Mouse (Mus musculus) spleen, adult 2 months (tissue): ENCODE results near the gene Atg7. TPM values are rescaled to one million over a fixed set of nuclear protein-coding genes. Genes with fewer than 3 reads are reported as not detected.
A peak's percentile ranks its signal among the peaks of the same experiment; 100 is the strongest.

ENCODE experiments used
- DNase-seq, 2 experiments: peaks; one replicate each; pipeline versions ENCODE4 v3.0.0 to v3.0.0-alpha.2; 2012 to 2021; ENCODE audit warnings: low spot score in 2 of 2, low read depth in 1 of 2
- H3K27ac ChIP-seq: fragments of 200-500 bp; 2 replicates; pipeline ENCODE4 v1.5.1; 2012; ENCODE audit warnings: low read length, inconsistent platforms; ENCODE audit not compliant: insufficient read depth
- H3K27me3 ChIP-seq: fragments of 200-500 bp; 2 replicates; pipeline ENCODE4 v1.6.1; 2012; ENCODE audit warnings: mild to moderate bottlenecking, moderate library complexity, low read length, inconsistent platforms; ENCODE audit not compliant: control insufficient read depth, insufficient read depth
- H3K36me3 ChIP-seq: fragments of 200-500 bp; 2 replicates; pipeline ENCODE4 v1.6.1; 2012; ENCODE audit warnings: mild to moderate bottlenecking, low read length, inconsistent platforms; ENCODE audit not compliant: control insufficient read depth, insufficient read depth
- H3K4me1 ChIP-seq: fragments of 200-500 bp; 2 replicates; pipeline ENCODE4 v1.6.1; 2011; ENCODE audit warnings: inconsistent platforms; ENCODE audit not compliant: control insufficient read depth, insufficient read depth, insufficient read length
- H3K4me3 ChIP-seq: fragments of 200-500 bp; 2 replicates; pipeline ENCODE4 v1.5.1; 2011; ENCODE audit warnings: mild to moderate bottlenecking, inconsistent platforms; ENCODE audit not compliant: insufficient read depth, insufficient read length; ENCODE audit errors: extremely low read depth
- CTCF ChIP-seq: fragments of 200-500 bp; IDR thresholded peaks from 2 replicates; pipeline ENCODE4 v1.5.1; 2011; ENCODE audit warnings: mild to moderate bottlenecking, inconsistent platforms; ENCODE audit not compliant: insufficient read depth, insufficient read length, insufficient replicate concordance; ENCODE audit errors: extremely low read depth
- POLR2A ChIP-seq: fragments of 200-500 bp; IDR thresholded peaks from 2 replicates; pipeline ENCODE4 v1.6.1; 2011; ENCODE audit warnings: low read depth, low read length, inconsistent platforms
- WGBS: fragments of 180-500 bp; shearing (Covaris S2); methylation state at CpG from one replicate; pipeline ENCODE4 v1.1.7; 2018; 5-methylcytosine and 5-hydroxymethylcytosine counted together
- polyA plus RNA-seq: library from polyadenylated mRNA; depleted of rRNA; stranded (reverse); fragments of >200 nt; gene quantifications from 2 replicates; pipeline ENCODE4 v1.2.3, GENCODE M21; 2012

Gene Atg7
- polyA plus RNA-seq, 1 experiment, result 11.7 TPM

- no peaks in the 10 kb centered on the region for H3K4me1 ChIP-seq
- H3K36me3 ChIP-seq, result peaks cover 20% of the 10 kb centered on the region
- no peak overlapping the region for H3K4me3 ChIP-seq
- no peak for DNase-seq
- WGBS, result 87% methylated on average over 3 of the region's 3 CpGs
- no peaks in the 10 kb centered on the region for H3K27me3 ChIP-seq
- TF ChIP-seq CTCF (no peak), POLR2A (no peak)
- no peak overlapping the region for H3K27ac ChIP-seq
Observed at GRCm38 (mm10) chr6:114684407-114684806, 41.5 kb downstream of the Atg7 start.

- H3K36me3 ChIP-seq, result peaks cover 15% of the 10 kb centered on the region
- TF ChIP-seq POLR2A (no peak), CTCF (no peak)
- no peaks in the 10 kb centered on the region for H3K4me1 ChIP-seq
- H3K4me3 ChIP-seq, result no peak overlapping the region
- WGBS, result 92% methylated on average over 1 of the region's 1 CpGs
- no peak for DNase-seq
- H3K27ac ChIP-seq, result no peak overlapping the region
- no peaks in the 10 kb centered on the region for H3K27me3 ChIP-seq
Observed at GRCm38 (mm10) chr6:114685412-114685811, 42.5 kb downstream of the Atg7 start.

- no peak overlapping the region for H3K4me3 ChIP-seq
- H3K36me3 ChIP-seq, result peaks cover 12% of the 10 kb centered on the region
- TF ChIP-seq POLR2A (no peak), CTCF (no peak)
- WGBS, result 94% methylated on average over 1 of the region's 1 CpGs
- no peak overlapping the region for H3K27ac ChIP-seq
- no peak for DNase-seq
- no peaks in the 10 kb centered on the region for H3K27me3 ChIP-seq
- H3K4me1 ChIP-seq, result no peaks in the 10 kb centered on the region
Observed at GRCm38 (mm10) chr6:114687035-114687434, 44.1 kb downstream of the Atg7 start.

- no peak overlapping the region for H3K4me3 ChIP-seq
- no peaks in the 10 kb centered on the region for H3K27me3 ChIP-seq
- H3K36me3 ChIP-seq, result peaks cover 7% of the 10 kb centered on the region; the same call in 1 of the 2 replicates
- TF ChIP-seq CTCF (no peak), POLR2A (no peak)
- H3K27ac ChIP-seq, result no peak overlapping the region
- H3K4me1 ChIP-seq, result no peaks in the 10 kb centered on the region
- WGBS, result 12% methylated on average over 2 of the region's 2 CpGs
- DNase-seq, result no peak
Observed at GRCm38 (mm10) chr6:114690661-114691060, 47.8 kb downstream of the Atg7 start.

- Histone ChIP-seq H3K36me3 (peaks cover 4% of the 10 kb centered on the region; the same call in 1 of the 2 replicates), H3K4me3 (no peak overlapping the region), H3K27me3 (no peaks in the 10 kb centered on the region), H3K4me1 (no peaks in the 10 kb centered on the region), H3K27ac (no peak overlapping the region)
- TF ChIP-seq CTCF (no peak), POLR2A (no peak)
- no peak for DNase-seq
- 83% methylated on average over 6 of the region's 6 CpGs for WGBS
Observed at GRCm38 (mm10) chr6:114691530-114691929, 48.6 kb downstream of the Atg7 start.

- H3K36me3 ChIP-seq, result peaks cover 5% of the 10 kb centered on the region
- no peaks in the 10 kb centered on the region for H3K4me1 ChIP-seq
- 91% methylated on average over 10 of the region's 10 CpGs for WGBS
- TF ChIP-seq CTCF (no peak), POLR2A (no peak)
- H3K27me3 ChIP-seq, result no peaks in the 10 kb centered on the region
- no peak overlapping the region for H3K27ac ChIP-seq
- no peak overlapping the region for H3K4me3 ChIP-seq
- no peak for DNase-seq
Observed at GRCm38 (mm10) chr6:114692691-114693090, 49.8 kb downstream of the Atg7 start.

GRCm38 (mm10) chr6:114697646-114698490 lies 55.0 kb downstream of the Atg7 start:
- Histone ChIP-seq H3K36me3 (peaks cover 4% of the 10 kb centered on the region), H3K4me1 (no peaks in the 10 kb centered on the region), H3K27me3 (no peaks in the 10 kb centered on the region), H3K27ac (no peak overlapping the region), H3K4me3 (no peak overlapping the region)
- TF ChIP-seq CTCF (peak; percentile 64; the same call in 1 of the 2 replicates), POLR2A (no peak)
- DNase-seq, result peak; percentile 21 to 50
- 51% methylated on average over 9 of the region's 9 CpGs for WGBS
